Mouse (Mus musculus) layer of hippocampus, postnatal 14 days (tissue): ENCODE data around the gene Cptp. TPM values are rescaled to one million over a fixed set of nuclear protein-coding genes. Genes with fewer than 3 reads are reported as not detected.

ENCODE experiments used
- DNase-seq, 2 experiments: peaks; one replicate each; pipeline ENCODE4 v3.0.0; 2021 to 2022; ENCODE audit warnings: low spot score in 2 of 2, mixed read lengths in 1 of 2
- total RNA-seq, 2 experiments: library from RNA; stranded (reverse); gene quantifications; 2 replicates each; pipeline ENCODE4 v1.2.3; 2021

The Cptp gene
- total RNA-seq, 2 experiments from 2014 or later, result 29.5 to 31.2 TPM

DNA sequence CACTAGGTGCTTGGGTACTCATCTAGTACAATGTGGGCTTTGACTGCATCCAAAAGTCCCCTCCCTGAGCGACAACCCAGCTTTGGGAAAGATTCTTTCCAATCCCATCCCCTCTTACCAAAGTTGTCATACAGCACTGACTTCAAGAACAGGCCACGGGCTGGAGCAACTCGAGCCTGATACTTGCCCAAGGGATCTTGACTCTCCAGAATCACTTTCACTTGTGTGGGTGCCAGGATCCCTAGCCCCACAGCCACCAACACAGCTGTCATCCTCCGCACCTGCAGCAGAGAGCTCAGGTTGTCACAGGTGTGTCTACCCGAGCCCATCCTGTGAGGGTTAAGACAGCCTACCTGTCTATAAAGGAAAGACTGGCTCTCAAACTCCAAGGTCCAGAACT lies 20.1 kb upstream of the Cptp start:
- DNase-seq, result no peak

DNA sequence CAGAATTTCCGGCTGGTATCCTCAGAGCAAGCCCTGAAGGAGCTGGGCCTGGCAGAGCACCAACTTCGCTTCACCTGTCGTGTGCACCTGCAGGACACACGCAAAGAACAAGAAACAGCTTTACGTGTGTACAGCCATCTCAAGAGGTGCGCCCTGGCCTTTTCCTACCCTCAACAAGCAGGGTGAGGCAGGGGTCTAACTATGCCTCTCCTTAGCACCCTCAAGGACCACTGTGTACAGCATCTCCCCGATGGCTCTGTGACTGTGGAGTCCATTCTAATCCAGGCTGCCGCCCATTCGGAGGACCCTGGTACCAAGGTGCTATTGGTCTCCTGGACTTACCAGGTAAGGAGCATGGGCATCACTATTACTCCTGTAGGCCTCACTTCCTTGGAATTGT lies 18.9 kb upstream of the Cptp start:
- no peak for DNase-seq

DNA sequence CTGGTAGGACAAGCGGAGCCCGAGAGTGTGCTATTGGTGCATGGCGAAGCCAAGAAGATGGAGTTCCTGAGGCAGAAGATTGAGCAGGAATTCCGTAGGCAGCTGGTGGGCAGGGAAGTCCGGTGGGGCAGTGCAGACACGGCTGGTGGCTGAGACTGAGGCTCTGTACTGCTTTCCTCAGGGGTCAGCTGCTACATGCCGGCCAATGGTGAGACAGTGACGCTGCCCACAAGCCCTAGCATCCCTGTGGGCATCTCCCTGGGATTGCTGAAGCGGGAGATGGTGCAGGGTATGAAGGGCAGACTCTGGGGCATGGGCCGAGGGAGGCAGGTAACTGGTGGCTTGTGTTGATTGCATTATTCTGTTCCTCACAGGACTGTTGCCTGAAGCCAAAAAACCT lies 18.4 kb upstream of the Cptp start:
- DNase-seq, result no peak

DNA sequence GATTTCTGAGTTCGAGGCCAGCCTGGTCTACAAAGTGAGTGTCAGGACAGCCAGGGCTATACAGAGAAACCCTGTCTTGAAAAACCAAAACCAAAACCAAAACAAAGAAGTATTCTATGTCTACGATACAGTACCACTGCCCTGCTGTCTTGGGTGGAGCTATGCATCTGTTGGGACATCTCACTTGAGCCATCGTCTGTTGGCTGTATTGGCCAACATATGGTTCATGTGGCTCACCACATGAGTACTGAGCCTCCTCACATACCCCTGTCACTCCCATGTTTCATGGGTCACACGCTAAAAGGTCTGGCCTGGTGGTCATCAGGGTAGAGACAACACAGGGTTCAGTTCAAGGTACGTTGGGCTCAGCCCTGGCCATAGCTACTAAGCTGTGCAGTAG lies 17.1 kb upstream of the Cptp start:
- DNase-seq, result no peak

DNA sequence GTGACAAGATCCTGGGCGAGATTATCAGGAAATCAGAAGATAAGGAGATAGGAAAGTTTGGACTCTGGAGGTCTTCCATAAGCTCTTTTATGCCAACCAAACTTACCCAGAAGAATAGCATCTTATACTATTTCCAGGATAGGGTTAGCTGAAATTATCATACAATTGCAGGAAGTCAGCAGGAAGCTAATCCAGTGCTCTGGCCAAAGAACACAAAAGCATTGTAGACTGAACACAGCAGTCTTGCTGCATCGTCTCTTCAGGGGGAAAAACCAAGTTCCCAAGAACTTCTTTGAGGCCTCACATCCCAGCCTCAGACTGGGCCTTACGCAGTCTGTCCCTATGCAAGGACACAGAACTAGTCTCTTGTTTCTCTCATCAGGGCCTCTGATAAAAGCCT lies 14.3 kb upstream of the Cptp start:
- no peak for DNase-seq

DNA sequence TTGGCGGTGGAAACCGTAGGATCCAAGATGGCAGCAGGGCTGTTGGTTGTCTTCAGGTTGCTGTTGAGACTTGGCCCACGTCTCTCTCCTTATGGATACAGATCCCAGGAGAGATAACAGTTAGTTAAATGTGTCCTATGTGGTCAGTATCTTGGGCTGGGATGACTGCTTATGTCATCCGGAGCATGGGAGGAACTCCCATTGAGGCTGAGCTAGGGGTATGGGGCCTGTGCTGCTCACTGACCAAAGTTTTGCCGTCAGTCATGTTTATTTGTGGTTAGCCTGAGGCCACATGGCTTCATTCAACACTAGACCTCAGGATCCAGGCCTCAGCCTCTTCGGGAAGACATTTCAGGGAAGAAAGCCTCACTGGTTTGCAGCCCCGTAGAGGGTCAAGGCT lies 2.2 kb upstream of the Cptp start:
- no peak for DNase-seq

DNA sequence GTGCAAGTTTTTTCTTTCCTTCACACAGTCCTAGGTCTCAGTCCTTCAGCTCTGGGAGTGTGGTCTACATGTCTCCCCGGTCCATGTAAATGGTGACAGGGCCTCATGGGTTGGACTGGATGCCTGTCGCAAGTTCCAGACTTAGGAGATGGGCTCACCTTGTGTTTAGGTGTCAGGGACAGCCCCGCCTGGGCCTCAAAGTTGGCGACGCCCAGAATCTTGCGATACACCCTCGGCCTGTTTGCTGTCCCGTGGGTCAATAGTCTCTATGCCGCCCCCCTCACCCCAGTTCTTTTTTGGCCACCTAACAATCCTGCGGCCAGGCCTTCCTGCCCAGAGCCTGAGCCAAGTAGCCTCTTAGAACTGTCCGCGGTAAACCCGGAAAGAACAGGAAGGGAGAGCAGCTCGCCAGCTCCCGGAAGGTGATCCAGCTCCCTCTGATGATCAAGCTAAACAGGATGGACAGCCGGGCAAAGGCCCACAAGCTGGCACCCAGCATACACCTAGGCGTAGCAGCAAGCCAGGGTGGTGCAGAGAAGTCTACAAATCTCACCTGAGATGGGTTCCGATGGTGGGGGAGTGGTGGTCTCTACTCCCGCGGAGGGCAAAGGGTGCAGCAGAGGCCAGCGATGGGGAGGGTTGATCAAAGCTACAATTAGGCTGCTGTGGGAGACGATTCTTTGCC lies 484 bp downstream of the Cptp start:
- DNase-seq, result no peak

DNA sequence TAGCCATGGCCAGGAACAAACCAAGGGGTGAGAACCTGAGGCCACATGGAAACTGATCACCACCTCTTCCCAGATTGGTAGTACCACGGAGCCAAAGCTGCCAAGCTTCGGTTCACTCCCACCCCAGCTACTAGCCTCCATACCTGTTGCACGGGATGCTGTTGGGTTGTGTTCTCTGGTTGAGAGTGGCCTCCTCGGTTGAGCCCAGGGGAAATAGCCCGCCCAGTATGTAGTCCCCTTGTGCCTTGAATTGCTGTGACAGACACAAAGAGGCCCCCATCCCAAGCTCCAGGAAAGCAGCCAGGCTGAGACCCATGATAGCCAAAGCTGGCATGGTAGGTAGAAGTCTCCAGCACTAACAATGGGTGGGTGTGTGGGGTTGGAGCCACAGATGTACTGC lies 6.2 kb downstream of the Cptp start, which contains the start of gene Tas1r3:
Gene Tas1r3, minus strand, starts transcription at position 362 of the 400 bp plus-strand sequence.
- DNase-seq, result no peak

DNA sequence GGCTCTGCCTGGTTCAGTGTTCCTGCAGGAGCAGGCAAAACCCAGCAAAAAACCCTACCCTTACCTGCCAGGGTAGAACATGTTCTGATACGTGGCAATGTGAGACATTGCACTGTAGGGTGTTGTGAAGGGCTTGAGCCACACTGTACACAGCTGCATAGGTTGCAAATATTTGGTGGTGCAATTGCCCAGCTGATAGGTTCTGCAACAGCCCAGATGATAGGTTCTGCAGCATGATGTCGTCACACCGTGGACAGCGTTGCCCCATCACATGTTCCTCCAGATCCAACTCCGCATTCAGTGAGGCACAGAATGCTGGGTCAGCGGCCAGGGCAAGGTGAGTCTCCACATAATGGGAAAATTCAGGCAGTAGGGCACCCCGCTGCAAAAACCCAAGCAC lies 7.5 kb downstream of the Cptp start:
- no peak for DNase-seq

DNA sequence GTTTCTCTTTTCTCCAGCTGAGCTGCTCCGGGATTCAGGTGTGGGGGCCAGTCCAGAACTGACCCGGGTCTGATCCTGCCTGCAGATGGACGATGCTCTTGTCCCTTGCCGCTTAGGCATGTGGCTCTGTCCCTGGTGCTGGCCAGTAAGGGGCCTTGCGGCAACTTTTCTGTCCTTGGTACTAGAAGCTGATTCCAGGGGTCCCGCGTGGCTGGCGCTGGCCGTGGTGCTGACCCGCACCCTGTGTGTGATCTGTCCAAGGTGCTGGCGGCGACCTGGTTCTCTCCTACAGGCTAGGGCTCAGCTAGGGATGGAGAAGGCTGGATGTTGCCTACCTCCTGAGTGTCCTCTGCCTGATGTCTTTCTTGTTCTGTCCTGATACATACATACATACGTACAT lies 9.9 kb downstream of the Cptp start:
- DNase-seq, result no peak

DNA sequence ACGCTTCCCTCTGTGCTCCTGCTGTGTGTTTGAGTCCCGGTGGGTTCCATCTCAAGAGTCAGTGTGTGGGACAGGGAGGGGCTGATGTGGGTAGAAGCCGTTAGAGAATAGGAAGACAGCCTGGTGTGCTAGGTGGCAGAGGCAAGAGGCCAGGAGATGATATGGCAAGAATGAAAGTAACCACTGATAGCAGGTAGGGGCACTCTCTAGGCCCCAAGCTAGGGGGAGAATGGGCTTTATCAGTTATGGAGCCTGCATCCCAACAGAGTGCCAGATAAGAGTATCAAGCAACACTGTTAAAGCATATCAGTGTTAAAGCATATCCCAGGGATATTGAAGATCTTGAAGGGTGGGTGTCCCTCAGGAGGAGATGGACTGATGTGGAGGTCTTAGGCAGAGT lies 12.4 kb downstream of the Cptp start:
- no peak for DNase-seq

DNA sequence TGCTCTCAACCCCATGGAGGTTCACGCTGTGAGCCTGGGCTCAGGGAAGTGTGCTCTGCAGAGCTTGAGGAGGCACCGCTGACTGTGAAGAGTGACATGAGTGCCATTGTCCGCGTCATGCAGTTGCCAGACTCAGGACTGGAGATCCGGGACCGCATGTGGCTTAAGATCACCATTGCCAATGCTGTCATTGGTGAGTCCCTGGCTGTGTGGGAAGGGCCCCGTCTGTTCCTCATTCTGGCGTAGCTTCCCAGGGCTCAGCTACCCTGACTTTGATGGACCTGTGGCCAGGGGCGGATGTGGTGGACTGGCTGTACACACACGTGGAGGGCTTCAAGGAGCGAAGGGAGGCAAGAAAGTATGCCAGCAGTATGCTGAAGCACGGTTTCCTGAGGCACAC lies 13.2 kb downstream of the Cptp start:
- DNase-seq, result no peak

DNA sequence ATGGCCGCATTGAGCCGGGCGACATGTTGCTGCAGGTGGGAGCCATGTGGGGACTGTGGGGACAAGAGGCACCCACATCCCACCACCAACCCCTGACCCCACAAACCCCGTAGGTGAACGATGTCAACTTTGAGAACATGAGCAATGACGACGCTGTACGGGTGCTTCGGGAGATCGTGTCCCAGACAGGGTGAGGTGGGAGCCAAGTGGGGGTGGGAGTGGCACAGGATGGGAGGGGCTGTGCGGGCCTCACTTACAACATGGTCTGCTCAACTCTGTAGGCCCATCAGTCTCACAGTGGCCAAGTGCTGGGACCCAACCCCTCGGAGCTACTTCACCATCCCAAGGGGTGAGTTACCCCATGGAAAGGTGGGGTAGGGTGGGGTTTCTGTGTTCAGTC lies 14.2 kb downstream of the Cptp start:
- no peak for DNase-seq

DNA sequence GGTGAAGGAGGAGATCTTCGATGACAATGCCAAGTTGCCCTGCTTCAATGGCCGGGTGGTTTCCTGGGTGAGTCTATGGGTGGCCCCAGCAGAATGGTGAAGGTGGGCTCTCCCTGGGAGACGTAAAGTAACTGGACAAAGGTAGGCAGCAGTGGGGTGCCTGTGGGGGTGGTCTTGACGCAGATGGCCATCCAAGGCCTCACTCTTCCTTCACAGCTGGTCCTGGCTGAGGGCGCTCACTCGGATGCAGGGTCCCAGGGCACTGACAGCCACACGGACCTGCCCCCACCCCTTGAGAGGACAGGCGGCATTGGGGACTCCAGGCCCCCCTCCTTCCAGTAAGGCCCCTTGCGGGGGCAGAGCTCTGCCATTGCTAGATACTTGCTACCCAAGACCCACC lies 15.8 kb downstream of the Cptp start:
- no peak for DNase-seq

DNA sequence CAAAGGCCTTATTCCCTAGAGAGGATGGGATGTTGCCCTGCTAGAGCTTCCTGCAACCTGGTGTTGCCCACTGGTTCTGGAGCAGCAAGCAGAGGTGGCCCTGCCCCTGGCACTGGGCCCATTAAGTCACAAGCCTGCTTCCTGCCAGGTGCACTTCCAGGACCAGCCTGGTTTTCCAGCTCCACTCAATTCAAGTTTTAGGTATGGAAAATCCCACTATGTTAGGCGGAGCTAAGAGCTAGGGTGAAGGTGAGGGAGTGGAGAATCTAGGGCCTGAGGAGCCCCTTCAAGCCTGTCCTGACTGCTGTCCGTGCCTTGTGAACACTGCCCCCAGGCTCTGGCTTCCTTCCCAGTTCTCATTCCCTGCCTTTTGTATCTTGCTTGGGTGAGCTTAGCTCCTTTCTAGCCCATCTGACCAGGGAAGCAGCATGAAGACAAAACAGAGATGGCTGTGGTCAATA lies 17.3 kb downstream of the Cptp start:
- no peak for DNase-seq

DNA sequence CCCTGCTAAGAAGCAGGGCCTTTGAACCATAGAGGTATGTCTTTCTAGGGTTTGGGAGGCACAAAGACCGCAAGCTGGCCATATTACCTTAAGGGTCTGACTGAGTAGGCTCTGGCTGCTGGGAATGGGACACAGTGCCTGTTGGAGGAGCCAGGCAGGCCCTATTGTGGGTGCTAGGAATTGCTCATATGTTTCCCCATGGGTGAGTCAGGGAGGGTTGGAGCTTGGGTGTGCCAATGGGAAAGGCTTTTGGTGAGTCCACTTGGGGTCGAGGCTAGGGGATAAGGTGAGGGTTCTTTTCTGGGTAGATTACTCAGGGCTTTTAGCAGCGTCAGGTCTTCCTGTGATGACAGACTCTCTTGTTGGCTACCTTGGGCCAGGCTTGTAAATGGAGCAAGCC lies 17.9 kb downstream of the Cptp start:
- no peak for DNase-seq

DNA sequence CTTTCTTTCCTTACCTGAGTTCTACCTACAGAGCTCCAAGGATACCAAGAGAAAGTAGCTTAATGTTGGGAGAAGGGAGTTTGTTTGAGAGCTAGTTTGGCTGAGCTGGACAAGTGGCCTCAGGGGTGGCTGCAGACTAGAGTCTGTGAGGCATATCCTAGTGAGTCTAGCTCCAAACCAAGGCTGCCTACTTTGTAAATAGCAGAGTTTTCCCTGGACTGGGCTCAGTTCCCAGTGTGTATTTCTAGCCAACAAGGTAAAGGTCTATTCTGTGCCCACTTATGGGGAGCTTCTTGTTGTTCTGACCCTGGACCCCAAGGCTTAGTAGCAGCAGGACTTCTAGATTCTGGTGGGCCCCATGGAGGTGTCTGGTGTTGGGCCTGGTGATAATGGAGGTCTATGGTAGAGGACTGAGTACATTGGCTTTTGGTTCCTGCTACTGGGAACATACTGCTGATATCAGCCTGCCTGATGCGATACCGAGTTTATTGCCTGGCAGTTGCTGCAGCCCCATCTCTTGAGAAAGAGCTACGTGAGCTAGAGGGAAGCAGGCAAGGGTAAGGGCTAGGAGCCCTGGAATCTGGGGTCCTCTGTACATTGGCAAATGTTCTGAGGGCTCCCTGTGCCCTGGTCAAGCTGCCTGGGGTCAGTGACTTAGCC lies 19.3 kb downstream of the Cptp start:
- no peak for DNase-seq

DNA sequence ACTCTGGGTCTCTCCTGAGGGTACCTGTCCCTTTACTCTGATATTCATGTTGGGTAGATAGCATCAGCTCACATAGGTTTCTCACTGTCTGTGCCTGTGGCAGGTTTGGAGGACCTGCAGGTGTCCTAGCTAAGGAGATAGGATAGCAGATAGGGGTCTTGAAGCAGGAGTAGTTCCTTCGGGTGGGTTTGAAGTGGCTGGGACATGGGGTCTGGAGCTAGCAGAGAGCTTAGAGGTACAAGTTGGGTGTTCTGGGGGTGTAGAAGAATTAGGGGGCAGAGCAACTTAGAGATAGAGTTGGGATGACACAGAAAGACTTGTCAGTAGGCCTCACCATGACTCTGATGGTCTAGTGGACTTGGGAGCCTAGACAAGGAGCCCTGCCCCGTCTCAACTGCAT lies 19.8 kb downstream of the Cptp start:
- DNase-seq, result no peak

DNA sequence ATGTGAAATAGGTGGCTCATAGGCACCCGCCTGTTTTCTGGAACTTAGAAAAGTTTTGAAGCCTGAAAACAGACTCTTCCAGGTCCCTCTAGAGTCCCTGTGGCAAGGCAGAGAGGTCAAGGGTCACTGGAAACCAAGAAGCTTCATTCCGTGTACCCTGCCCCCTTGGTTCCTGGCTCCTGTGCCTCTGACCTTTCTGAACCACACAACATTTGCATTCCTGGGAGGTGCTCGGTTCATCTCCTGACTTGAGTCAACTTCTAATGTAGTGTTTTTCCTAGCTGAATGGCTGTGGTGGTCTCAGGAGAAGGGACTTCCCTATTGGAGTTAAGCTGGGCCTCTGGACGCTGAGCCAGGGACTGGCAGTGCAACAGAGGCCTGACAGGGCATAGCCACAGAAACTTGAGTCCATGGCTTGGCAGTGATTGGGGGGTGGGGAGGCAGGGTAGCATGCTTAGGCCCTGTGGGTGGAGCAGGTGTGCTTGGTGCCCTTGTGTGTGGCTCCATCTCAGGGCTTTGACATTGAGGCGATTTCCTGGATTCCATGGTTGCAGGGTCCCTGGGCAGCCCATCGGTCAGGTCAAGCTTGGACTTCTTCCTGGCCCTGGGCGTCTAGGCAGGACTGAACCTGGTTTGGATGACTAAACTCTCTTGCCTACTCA lies 20.7 kb downstream of the Cptp start:
- DNase-seq, result no peak

DNA sequence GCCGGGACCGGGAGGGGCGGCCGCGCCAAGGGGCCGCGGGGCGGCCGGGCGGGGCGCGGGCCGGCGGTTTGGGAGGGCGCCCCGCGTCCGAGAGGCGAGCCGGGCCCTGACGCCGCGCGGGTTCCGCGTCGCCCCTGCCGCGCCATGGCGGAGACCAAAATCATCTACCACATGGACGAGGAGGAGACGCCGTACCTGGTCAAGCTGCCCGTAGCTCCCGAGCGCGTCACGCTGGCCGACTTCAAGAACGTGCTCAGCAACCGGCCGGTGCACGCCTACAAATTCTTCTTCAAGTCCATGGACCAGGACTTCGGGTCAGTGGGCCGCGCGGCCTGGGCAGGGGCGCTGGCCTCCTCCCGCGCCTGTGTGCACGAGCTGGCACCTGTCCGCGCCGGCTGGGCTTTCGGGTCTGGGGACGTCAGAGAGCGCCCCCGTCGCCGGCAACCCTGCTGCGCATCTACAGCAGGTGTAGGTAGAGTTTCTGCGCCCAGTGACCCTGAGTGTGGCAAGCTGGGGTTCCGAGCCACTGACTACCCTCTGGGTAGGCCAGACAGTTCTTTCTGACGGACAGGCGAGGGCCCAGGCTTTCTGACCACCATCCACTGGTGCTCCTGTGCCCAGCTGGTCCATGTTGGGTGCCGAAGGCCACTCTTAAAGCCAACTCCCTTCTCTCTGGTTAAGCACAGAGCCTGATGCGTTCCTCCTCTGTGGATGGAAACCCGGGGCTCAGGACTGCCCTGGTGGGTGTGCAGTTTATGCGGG lies 21.5 kb downstream of the Cptp start:
- DNase-seq, result no peak

DNA sequence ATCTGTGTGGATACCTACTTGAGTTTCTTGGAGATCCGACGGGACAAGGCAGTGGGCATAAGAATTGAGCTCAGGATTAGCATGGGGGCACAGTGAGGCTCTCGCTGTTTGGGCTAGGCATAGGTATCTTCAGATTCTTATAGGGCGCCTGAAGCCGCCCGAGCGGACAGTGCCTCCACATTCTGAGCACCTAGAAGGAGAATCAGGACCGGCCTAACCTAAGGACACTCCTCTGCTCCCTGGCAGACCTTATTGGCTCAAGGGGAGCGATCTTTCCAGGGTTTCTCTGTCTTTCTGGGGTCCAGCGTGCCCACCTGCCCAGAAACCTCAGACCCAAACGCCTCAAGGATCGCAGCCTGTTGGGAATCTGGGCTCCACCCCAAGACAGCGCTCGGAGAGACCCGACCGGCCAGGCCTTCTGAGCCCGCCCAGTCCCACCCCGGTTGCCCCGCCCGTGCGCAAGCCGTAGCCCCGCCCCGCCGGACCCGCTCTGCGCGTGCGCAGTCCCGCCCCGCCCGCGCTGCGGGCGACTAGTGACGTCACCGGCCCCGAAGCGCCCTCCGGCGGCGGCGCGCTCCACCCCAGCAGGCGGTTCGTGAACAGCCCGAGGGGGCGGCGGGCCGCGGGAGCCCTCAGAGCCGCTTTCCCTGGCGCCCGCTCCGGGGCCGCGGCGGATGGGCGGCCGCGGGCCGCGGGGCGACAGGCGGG lies 22.2 kb downstream of the Cptp start, which contains the start of gene Dvl1:
Gene Dvl1, plus strand, starts transcription at position 532 of the 708 bp plus-strand sequence.
- peak; percentile 94 to 95 for DNase-seq
